Mouse (Mus musculus) ES-Bruce4 (cell line): ENCODE data around the gene Znrf3. TPM values are rescaled to one million over a fixed set of nuclear protein-coding genes. Genes with fewer than 3 reads are reported as not detected.

ENCODE experiments used
- H3K27ac ChIP-seq: 2 replicates; pipeline ENCODE4 v1.5.1; 2012; ENCODE audit warnings: low read length, inconsistent platforms; ENCODE audit not compliant: insufficient read depth
- H3K27me3 ChIP-seq: 2 replicates; pipeline ENCODE4 v1.6.1; 2012; ENCODE audit warnings: mild to moderate bottlenecking, low read length, inconsistent platforms; ENCODE audit not compliant: control insufficient read depth, poor library complexity, insufficient read depth, severe bottlenecking
- H3K36me3 ChIP-seq: 2 replicates; pipeline ENCODE4 v1.6.1; 2012; ENCODE audit warnings: inconsistent platforms, mild to moderate bottlenecking, low read length, moderate library complexity; ENCODE audit not compliant: control insufficient read depth, poor library complexity, insufficient read depth, severe bottlenecking
- H3K4me1 ChIP-seq: one replicate; pipeline ENCODE4 v1.8.1; 2011; ENCODE audit warnings: low read length; ENCODE audit not compliant: control insufficient read depth, insufficient read depth
- H3K4me3 ChIP-seq: 2 replicates; pipeline ENCODE4 v1.5.1; 2011; ENCODE audit warnings: low read depth, mild to moderate bottlenecking, low read length
- H3K9ac ChIP-seq: 2 replicates; pipeline ENCODE4 v1.6.1; 2012; ENCODE audit warnings: low read depth, mild to moderate bottlenecking, inconsistent platforms; ENCODE audit not compliant: poor library complexity, severe bottlenecking
- H3K9me3 ChIP-seq: replicated peaks from 2 replicates; pipeline ENCODE4 v1.6.1; 2012; ENCODE audit warnings: mild to moderate bottlenecking, low read length, inconsistent platforms; ENCODE audit not compliant: control insufficient read depth, poor library complexity, insufficient read depth, severe bottlenecking
- CTCF ChIP-seq: IDR thresholded peaks from one replicate; pipeline ENCODE4 v1.8.1; 2011; ENCODE audit warnings: low read depth, low read length
- EP300 ChIP-seq: IDR thresholded peaks from 2 replicates; pipeline ENCODE4 v1.6.1; 2011; ENCODE audit warnings: low read depth, low read length; ENCODE audit not compliant: insufficient read depth
- POLR2A ChIP-seq: IDR thresholded peaks from one replicate; pipeline ENCODE4 v1.8.1; 2011; ENCODE audit warnings: low read length; ENCODE audit not compliant: insufficient read depth
- polyA plus RNA-seq: library from polyadenylated mRNA; stranded (reverse); fragments of >200 nt; gene quantifications from 2 replicates; pipeline ENCODE4 v1.2.4, GENCODE M21; 2011; ENCODE audit warnings: low read depth; ENCODE audit not compliant: missing spikeins, insufficient read depth, insufficient read length

The Znrf3 gene
- polyA plus RNA-seq, 1 experiment = 15.8 TPM

DNA sequence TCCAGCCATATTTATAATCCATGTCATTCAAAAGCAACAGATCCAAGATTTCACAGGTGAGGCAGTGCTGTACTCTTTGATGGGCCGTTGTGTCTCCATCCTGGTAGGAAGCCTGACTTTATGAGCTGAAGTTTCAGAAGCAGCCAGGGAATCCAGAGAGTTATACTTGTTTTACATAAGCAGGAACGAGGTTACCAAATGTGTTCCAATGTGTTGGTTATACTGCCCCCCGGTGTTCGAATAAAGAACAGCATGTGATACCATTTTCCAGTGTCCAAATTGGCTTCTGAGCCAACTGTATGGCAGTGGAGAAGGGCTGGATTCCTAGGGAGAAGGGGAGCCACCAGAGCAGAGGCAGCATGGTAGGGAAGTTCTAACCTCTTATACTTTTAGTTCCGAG is 29.5 kb upstream of the Znrf3 start:
- Histone ChIP-seq H3K4me3 (no peak overlapping the region), H3K9me3 (no peaks in the 10 kb centered on the region), H3K9ac (no peak overlapping the region), H3K4me1 (no peaks in the 10 kb centered on the region), H3K36me3 (no peaks in the 10 kb centered on the region), H3K27me3 (no peaks in the 10 kb centered on the region), H3K27ac (no peak overlapping the region)
- TF ChIP-seq EP300 (no peak), CTCF (no peak), POLR2A (no peak)

DNA sequence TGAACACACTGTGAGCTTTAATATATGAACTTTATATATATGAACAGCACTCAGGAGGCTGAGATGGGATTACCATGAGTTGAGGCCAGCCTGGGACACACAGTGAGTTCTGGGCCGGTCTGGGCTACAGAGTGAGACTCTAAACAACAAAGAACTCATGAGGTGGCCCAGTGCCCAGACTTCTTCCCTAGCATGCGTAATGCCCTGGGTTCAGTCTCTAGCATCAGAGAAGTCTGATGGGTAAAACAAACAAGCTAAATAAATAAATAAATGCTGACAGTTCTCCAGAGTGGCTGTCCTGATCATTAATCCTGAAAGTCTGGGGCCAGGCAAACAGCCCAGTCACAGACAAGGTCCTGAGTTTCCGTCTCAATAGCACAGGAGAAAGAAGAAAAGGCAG is 25.4 kb upstream of the Znrf3 start:
- Histone ChIP-seq H3K27ac (no peak overlapping the region), H3K36me3 (no peaks in the 10 kb centered on the region), H3K4me1 (no peaks in the 10 kb centered on the region), H3K9ac (no peak overlapping the region), H3K4me3 (no peak overlapping the region), H3K9me3 (no peaks in the 10 kb centered on the region), H3K27me3 (no peaks in the 10 kb centered on the region)
- TF ChIP-seq CTCF = no peak
- no peak for TF ChIP-seq EP300
- TF ChIP-seq POLR2A = no peak

DNA sequence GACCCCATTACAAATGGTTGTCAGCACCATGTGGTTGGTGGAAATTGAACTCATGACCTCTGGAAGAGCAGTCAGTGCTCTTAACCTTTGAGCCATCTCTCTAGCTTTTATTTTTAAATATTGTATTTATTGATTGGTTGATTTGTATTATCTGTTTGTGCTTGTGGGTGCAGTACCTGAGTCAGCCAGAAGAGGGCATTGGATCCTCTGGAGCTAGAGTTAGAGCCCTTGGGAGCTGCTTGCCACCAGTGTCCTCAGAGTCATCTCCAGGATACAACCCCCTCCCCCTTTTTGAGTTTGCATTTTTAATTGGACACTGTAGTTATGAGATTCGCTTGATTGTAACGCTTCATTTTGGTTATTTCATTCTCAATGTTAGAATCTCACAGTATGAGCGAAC is 24.4 kb upstream of the Znrf3 start:
- no peaks in the 10 kb centered on the region for H3K36me3 ChIP-seq
- H3K4me3 ChIP-seq = no peak overlapping the region
- no peaks in the 10 kb centered on the region for H3K4me1 ChIP-seq
- no peaks in the 10 kb centered on the region for H3K27me3 ChIP-seq
- H3K9me3 ChIP-seq = no peaks in the 10 kb centered on the region
- no peak for TF ChIP-seq POLR2A
- TF ChIP-seq CTCF = peak; percentile 63
- no peak overlapping the region for H3K27ac ChIP-seq
- H3K9ac ChIP-seq = no peak overlapping the region

DNA sequence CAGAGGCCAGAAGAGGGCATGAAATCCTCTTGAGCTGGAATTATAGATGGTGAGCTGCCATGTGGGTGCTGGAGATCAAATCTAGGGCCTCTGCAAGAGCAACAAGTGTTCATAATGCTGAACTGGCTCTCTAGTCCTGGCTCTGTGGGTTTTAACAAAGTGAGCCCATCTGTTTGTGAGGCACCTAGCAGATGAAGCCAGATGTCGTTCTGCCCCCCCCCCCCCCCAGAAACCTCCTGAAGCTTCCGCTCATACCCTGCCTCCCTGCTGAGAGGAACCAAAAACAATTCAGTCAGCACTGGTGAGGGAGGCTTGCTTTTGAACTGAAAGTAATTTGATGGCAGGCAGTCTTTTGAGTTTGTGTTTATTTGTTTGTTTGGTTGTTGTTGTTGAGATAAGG is 23.8 kb upstream of the Znrf3 start:
- no peaks in the 10 kb centered on the region for H3K4me1 ChIP-seq
- H3K4me3 ChIP-seq = no peak overlapping the region
- H3K9me3 ChIP-seq = peaks cover under 1% of the 10 kb centered on the region; the same call in 1 of the 2 replicates
- H3K27me3 ChIP-seq = no peaks in the 10 kb centered on the region
- H3K9ac ChIP-seq = no peak overlapping the region
- no peak overlapping the region for H3K27ac ChIP-seq
- TF ChIP-seq POLR2A = no peak
- TF ChIP-seq CTCF = no peak
- no peak for TF ChIP-seq EP300
- no peaks in the 10 kb centered on the region for H3K36me3 ChIP-seq

DNA sequence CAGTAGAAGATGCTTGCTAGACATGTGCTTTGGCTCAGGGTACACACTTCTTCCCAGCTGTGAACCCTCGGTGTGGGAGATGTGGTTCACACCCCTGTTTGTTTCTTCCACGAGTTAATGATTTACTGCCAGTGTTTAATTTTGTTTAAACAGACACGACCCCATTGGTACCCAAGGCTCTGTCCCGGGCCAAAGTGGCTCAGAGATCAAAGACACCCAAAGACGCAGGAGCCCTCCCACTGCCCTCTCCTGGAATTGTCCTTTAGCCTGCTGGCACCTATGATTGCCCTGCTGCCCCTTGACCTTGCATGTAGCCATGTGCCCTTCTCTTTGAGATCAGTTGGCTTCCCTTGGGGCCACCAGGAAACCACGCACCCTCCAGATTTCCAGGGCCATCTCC is 7.3 kb upstream of the Znrf3 start:
- Histone ChIP-seq H3K9ac (no peak overlapping the region), H3K27me3 (no peaks in the 10 kb centered on the region), H3K9me3 (no peaks in the 10 kb centered on the region), H3K36me3 (no peaks in the 10 kb centered on the region), H3K4me3 (no peak overlapping the region), H3K27ac (no peak overlapping the region), H3K4me1 (no peaks in the 10 kb centered on the region)
- TF ChIP-seq POLR2A = no peak
- no peak for TF ChIP-seq EP300
- TF ChIP-seq CTCF = no peak

DNA sequence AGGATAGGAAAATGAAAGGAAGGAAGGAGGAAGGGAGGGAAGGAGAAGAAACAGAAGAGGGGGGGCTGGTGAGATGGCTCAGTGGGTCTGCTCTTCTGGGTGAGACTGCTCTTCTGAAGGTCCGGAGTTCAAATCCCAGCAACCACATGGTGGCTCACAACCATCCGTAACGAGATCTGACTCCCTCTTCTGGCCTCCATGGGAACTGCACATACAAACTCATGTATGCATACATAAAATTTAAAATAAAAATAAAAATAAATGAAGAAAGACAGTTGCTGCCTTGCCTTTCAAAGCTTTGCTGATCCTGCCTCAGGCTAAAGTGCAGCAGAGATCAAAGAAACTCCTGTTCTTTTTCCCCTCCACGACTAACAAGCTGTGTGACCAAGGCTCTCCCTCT is 6.7 kb upstream of the Znrf3 start:
- H3K9ac ChIP-seq = no peak overlapping the region
- no peak for TF ChIP-seq POLR2A
- peak; percentile 16 for TF ChIP-seq CTCF
- H3K27ac ChIP-seq = no peak overlapping the region
- no peak overlapping the region for H3K4me3 ChIP-seq
- H3K36me3 ChIP-seq = no peaks in the 10 kb centered on the region
- no peaks in the 10 kb centered on the region for H3K9me3 ChIP-seq
- H3K4me1 ChIP-seq = no peaks in the 10 kb centered on the region
- H3K27me3 ChIP-seq = no peaks in the 10 kb centered on the region
